Mouse (Mus musculus) adipocyte (in vitro differentiated cells): ENCODE measurements around the gene Hs6st1.

ENCODE experiments used
- DNase-seq: peaks from one replicate; pipeline ENCODE4 v3.0.0-alpha.2; 2016; ENCODE audit warnings: low spot score

Gene Hs6st1

GRCm38 (mm10) chr1:36129126-36129525 lies 60.9 kb downstream of the Hs6st1 start:
- DNase-seq: no peak

DNA sequence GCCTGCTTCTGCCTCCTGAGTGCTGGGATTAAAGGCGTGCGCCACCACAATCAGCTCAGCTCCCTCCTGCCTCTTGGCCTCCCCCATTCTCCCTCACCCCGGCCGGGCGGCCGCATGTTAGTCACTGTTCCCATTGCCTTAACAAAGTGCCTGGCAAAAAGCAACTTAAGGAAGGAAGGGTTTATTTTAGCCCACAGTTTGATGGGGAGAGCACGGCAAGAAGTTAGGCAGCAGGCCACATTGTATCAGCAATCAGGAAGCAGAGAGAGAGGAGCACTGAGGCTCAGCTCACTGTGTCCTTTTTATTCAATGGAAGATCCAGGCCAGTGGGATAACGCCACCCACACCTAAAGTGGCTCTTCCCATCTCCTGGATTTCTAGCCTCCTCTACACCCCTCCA lies 61.7 kb downstream of the Hs6st1 start:
- no peak for DNase-seq

GRCm38 (mm10) chr1:36130307-36131035 lies 62.3 kb downstream of the Hs6st1 start:
- peak; percentile 33 for DNase-seq

DNA sequence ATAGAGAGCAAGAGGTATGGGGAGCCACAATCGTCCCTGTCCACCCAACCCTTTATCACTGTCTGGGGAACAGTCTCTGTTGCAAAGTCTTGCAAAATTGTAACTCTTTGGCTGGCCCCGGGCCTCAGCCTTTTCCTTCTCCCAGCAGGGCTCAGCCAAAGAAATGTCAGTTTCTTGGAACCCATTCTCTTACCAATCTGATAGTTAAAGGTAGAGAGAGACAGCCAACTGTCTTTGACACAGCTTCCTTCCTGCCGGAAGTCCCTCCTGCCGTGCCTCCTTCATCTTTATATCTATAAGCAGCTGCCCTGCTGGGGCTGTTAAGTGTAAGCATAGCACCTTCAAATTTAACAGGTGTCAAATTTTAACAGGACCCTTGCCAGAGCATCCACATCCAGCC lies 63.0 kb downstream of the Hs6st1 start:
- peak; percentile 69 for DNase-seq

- DNase-seq: no peak
Observed at GRCm38 (mm10) chr1:36131766-36132165, 63.6 kb downstream of the Hs6st1 start.

- DNase-seq: no peak
Observed at GRCm38 (mm10) chr1:36132211-36132610, 64.0 kb downstream of the Hs6st1 start.

GRCm38 (mm10) chr1:36133041-36133440 lies 64.8 kb downstream of the Hs6st1 start:
- DNase-seq: no peak

DNA sequence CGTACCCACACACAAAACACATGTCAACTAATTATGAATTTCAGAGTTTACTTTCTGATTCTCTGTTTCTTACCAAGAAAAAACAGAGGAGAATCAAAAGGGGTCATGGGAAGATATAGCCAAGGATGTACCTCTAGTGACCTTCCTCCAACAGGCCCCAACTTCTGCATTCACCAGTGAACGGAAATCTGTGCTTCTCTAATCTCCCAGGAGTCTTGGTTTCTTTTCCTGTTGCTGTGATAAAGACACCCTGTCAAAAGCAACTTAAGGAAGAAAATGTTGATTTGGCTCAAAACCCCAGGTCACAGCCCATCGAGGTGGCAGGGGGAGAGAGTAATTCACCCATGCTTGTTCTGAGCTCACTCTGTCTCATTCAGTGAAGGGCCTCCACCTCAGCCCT lies 65.4 kb downstream of the Hs6st1 start:
- no peak for DNase-seq

DNA sequence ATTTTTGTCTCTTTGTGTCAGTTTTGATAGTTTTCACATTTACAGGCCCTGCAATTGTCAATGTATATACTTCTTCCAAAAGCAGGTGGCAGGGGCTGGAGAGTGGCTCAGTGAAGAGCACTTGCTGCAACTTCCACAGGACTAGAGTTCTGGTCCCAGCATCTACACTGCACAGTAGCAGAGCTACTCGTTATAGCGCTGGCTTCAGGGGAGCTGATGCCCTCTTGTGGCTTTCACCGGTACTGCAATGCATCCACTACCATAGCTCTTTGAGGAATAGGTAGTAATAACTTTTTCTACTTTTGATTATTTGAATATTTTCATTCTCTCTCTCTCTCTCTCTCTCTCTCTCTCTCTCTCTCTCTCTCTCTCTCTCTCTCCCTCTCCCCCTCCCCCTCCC lies 66.4 kb downstream of the Hs6st1 start:
- peak; percentile 80 for DNase-seq

- DNase-seq: no peak
Observed at GRCm38 (mm10) chr1:36140311-36140710, 72.1 kb downstream of the Hs6st1 start.

DNA sequence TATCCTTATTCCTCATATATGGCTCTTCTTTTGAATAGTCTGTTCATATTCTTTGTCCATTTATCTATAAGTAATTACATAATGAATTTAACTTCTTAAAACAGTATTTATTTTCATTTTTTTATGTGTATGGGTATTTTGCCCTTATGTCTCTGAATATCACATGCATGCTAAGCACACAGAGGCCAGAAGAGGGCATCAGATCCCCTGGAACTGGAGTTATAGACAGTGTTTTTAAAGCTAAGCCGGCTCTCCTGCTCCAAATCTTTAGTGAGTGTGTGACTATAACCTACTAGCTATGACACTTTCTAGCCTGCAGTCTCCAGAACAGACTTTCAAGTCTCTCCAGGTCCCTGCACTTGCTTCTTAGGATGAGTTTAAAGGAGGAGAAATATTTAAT lies 76.8 kb downstream of the Hs6st1 start:
- peak; percentile 55 for DNase-seq

DNA sequence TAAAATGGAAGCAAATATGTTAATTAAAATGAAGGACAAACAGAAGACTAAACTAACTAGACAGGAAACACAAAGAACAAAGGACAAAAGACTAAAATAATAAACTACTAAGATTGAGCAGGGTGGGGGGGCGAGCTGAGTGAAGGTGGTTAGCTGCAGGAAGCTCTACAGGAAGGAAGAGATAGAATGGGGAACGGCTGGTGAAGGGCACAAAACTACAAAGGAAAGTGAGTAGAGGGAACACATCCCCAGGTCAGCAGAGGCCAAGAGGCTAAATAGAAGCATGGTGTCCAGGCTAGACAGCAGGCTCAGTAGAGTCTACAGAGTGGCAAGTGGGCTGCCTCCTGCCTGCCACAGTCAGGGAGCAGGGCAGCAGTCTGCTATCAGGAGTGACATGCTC lies 80.6 kb downstream of the Hs6st1 start:
- no peak for DNase-seq

- peak; percentile 20 for DNase-seq
Observed at GRCm38 (mm10) chr1:36149411-36149810, 81.2 kb downstream of the Hs6st1 start.
